Mouse (Mus musculus) E14TG2a.4 (cell line): Measurements from ENCODE around the gene AC131692.1.

Experiments
- CTCF ChIP-seq: conservative IDR thresholded peaks from 2 replicates; pipeline ENCODE4 v1.5.1; 2014; ENCODE audit warnings: low read length
- POU5F1 ChIP-seq: IDR thresholded peaks from 2 replicates; pipeline ENCODE4 v1.6.1; 2014; ENCODE audit warnings: low read length, borderline replicate concordance

DNA sequence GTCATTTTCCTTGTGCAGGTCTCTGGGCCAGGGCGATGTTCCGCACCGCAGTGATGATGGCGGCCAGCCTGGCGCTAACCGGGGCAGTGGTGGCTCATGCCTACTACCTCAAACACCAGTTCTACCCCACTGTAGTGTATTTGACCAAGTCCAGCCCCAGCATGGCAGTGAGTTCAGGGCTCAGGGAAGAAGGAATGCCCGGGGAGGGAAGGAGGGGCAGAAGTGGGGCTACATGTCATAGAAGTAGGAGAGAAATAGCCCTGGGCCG lies 46.4 kb upstream of the AC131692.1 start:
- TF ChIP-seq CTCF (no peak), POU5F1 (no peak)
